Mouse (Mus musculus) layer of hippocampus, postnatal 36 days (tissue): Measurements from ENCODE around the gene Gm12184. TPM values are rescaled to one million over a fixed set of nuclear protein-coding genes. Genes with fewer than 3 reads are reported as not detected.
"Not testable (repeated sequence)": the region's sequence is repeated elsewhere in the genome, so short reads cannot be mapped to it uniquely, and the experiment has no call there.

Experiments used
- DNase-seq, 2 experiments: peaks; one replicate each; pipeline ENCODE4 v3.0.0; 2022
- total RNA-seq, 2 experiments: library from RNA; stranded (reverse); gene quantifications; 2 replicates each; pipeline ENCODE4 v1.2.3; 2021

Gene Gm12184
- 1 to 10 TPM in 1 of 2 experiments, under 1 TPM in 1; 0.40 to 1.3 TPM for total RNA-seq

DNA sequence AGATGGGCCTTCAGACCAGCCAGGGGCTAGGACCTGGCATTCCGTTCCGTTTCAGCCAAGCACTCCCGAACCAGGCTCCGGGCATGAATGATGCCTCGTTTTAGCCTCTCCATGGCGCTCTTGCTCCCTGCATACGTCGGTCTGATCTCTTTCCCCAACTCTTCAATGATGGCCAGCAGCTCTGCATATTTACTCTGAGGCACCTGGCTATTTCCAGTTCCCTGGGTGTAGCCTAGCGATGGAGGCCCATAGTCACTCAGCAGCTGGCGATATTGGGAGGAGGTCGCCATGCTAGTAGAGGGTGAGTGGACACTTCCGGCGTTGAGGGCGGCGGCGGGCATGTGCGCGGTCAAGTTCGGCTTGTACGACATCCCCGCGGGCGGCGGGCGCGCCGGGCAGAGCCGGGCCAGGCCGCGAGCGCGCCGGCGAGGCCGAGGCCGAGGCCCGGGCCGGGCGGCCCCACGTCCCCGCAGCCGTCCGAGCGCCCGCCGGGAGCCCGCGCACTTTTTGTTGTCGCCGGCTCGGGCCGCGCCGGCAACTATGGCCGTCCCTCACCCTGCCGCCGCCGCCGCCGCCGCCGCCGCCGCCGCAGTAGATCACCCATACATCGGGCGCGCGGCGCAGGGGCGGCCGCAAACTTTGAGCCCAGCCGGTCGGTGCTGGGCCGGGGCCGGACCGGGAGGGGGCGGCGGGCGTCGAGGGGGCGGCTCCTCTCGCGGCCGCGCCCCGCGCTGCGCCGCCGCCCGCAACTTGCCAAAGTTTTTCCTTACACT is at the start of gene Gm12184, which contains the start of gene Trim7:
Gm12184 (minus strand) TSS at position 677 of the 773 bp plus-strand sequence.
Trim7 (plus strand) TSS at position 162 of the 773 bp plus-strand sequence.
- not testable (repeated sequence) for DNase-seq

DNA sequence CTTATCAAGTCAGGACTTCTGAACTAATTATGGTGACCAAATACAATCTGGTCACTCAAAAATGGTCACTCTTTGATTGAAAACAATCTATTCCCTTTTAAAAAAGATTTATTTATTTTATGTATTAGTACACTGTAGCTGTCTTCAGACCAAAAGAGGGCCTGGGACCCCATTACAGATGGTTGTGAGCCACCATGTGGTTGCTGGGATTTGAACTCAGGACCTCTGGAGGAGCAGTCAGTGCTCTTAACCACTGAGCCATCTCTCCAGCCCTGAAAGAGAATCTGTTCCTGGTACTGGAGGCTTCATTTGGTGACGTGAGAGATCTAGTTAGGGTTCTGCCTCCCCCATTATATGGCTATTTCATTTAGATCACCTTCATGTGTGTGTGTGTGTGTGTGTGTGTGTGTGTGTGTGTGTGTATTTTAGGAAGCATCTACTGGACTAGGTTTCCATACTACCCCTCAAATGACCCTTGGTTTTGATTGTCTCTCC is 48.9 kb upstream of the Gm12184 start:
- not testable (repeated sequence) for DNase-seq

DNA sequence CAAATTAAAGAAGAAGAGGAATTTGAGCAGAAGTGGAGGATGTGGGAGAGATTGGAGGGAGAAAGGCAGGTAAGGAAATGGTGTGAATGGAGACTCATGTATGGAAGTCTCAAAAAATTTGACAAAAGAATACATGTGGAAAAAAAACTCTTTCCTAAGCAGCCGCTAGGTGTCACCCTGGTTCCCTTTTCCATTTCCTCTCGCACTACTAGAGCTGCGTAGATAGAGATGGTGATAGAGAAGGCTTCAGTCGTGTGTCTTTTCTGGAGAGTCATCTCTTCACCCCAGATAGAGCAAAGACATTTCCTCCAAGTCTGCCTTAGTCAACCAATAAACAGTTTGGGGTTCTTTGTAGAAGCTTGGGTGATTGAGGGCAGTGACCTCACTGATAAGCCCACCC is 48.0 kb upstream of the Gm12184 start:
- DNase-seq: no peak

DNA sequence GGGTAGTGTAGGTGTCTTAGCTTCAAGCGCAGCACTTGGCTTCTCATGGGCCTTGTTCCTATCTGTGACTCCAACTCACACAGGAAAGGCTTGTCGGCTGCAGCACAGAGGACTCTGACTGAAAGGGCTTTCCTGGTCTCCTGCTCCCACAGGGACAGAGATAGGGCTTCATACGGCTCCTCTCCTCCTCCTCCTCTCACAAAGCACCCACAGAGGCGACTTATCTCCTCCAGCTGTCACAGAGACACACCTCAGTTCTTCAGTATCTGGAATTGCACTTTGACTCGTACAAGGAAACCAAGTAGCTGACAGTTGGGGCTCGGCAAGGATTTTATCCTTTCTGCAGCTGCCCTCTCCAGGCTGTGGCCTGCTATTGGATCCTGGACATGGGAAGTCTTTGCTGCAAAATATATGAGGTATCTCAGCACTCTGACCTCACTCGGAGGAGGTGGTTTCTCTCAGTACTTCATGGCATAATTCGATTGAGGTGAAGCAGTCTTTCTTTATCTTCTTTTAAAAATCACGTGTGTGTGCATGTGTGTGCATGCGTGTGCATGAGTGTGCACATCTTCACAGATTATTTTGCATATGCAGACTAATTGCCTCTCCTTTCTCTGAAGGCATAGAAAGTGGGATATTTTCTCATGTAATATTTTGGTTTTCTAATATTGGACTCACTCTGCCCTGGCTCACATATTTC is 47.3 kb upstream of the Gm12184 start:
- DNase-seq: no peak

DNA sequence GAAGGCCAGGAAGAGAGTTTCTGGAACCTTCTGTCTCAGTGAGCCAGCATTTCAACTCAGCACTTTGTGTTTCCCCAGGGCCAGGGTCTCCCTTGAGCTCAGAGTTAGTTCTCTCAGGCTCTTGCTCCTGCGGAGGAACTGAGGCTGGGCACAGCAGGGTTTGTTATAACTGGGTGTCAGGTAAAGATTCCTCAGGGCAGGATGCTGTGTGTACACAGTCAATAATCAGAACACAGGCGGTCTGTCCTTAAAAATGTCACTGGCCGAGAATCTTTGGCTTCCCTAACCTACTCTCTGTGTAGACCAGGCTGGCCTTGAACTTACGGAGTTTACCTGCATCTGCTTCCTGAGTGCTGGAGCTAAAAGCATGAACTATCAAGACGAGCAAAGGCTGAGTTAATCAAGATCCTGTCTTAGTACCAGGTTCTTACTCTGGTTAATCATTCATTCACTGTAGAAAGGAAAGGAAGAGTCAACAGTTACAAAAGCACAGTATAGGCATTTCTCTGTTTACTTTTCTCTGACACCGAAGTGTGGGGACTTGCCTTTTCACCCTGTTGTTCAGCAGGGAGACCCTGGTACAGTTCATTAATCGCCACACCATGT is 46.3 kb upstream of the Gm12184 start:
- DNase-seq: no peak

DNA sequence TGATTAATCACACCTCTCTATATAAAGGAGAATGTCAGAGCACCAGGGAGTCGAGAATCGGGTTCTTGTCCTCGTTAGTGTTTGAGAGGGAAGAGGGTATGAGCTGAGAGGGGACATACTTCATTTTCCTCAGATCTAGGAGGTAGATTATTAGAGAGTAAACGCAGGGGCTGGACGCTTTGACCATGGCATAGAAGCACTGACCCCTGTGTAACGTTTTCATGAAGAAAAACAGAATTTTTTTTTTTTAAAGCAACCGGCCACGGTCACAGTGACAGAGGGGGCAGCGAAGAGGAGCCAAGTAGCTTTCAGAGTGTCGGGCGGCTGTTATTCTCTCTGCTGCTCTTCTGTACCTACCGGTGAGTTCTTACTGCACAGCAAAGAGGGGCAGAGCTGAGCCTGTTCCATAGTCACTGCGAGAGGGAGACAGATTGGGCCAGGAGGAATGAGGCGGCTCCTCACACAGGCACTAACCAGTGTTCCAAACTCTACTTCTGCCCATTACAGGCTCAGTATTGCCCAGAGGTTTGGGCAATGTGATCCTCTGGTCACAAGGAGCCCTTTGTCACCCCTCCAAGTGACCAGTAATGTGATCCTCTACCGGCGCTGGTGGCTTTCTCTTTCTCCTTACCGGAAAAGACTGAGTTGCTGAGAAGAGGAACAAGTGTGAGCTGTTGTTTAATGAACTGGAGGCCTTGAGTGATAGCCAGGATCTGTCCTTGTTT is 45.5 kb upstream of the Gm12184 start:
- peak; percentile 31 to 41 for DNase-seq

DNA sequence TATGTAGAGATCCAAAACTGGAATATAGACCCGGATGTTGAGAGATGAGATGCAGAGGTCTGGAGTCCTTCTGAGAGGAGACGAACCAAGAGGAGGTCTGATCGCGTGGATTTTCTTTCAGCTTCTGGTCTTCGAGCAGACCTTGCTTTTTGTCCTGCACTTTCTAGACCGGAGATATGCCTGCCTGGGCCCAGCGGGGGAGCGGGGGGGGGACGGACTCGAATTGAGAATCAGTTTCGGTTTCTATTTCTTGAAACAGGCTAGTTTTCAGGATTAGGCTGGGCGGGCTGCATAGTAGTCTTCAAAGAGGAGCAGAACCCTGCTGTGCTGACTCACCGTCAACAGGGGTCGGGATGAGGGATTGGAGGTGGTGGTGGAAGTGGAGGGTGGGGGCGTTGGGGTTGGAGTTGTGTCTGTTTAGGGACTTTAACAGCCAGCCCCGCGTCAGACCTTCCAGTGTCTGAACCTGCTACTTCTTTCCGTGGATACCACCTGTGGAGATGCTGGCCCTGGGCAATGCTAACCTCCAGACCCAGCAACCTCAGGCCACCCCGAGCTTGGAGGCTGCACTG is 44.8 kb upstream of the Gm12184 start, which contains the start of gene Irgm1:
Irgm1 (minus strand) TSS at position 483 of the 572 bp plus-strand sequence.
- peak in 1 of 2 experiments; percentile 33 for DNase-seq

DNA sequence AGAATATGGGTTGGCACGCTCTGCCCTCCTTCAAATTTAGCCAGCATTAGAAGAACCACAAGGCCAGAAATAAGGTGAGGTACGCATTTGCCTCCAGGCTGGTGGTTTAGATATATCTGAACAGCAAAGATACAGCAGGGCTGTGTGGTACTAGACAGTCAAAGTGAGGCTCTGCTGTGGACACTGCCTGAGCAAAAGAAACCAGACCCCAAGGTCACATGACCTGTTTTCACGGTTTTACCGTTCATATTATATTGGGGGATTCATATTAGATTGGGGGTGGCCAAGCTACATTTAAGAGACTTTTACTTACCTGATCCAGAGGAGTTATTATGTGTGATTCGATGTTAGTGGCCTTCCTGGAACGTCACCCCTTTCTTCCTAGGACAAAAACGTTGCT is 44.3 kb upstream of the Gm12184 start:
- DNase-seq: no peak

DNA sequence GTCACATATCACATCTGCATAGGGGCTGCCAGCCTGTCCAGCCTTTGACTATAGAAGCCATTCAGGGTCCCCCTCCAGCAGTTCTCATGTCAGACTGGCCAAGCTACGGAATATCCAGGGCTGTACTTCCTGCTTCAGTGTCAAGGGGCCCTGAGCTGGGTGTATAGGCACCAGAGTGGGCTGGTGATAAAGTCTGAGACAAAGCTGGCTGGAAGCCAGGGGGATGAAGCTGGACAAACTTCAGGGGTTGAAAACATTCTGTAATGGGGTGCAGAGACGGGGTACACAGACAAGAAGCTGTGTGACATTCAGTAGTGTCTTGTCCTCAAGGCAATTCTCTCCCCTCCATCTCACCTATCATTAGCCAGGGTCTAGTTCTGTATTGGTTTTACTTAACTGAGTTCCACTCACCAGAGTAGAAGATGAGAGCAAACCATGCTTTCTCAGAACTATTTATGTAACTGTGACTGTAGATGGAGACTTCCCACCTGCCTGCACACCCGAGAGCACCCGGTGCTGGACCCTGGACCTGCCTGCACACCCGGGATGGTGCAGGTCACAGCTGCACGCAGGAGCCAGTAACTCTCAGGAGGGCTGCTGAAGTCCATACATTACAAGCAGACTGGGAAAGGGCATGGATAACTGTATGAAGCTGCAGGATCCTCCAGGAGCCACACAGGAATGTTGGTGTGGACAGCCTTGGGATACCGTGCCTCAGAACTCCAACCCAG is 43.1 kb upstream of the Gm12184 start:
- no peak for DNase-seq

DNA sequence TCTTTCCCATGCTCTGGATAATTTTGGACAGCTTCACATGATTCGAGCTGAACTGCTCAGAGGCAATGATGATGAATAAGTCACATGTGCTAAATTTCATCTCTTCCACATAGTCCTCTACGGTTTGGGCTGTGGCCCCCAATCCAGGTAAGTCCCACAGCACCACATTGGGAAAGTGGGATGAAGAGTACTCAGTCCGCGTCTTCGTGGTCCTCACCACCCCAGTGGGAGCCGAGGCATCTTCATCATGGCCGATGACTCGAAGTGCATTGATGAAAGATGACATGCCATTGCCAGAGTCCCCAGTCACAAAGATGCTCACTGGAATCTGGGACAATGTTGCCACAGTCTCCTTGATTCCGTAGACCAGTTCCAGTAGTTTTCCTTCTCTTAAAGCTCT is 40.0 kb upstream of the Gm12184 start:
- no peak for DNase-seq

DNA sequence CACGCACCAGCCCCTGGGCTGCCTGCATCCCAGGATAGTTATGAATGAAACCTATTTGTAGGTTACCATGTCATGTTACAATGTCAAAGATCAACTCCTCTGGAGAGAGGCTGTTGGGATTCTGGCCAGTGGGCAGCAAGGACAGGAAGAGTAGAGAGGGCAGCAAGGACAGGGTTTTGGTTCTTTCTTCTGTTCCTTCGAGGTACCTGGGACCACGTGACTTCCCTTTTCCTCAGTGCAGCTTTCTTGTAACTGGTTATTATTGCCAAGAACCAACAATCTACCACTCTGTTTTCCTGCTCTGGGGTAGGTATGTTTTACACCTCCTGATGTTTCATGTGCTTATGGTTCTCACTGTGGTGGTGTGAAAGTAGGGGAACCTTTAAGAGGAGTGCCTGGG is 37.4 kb upstream of the Gm12184 start:
- DNase-seq: no peak

DNA sequence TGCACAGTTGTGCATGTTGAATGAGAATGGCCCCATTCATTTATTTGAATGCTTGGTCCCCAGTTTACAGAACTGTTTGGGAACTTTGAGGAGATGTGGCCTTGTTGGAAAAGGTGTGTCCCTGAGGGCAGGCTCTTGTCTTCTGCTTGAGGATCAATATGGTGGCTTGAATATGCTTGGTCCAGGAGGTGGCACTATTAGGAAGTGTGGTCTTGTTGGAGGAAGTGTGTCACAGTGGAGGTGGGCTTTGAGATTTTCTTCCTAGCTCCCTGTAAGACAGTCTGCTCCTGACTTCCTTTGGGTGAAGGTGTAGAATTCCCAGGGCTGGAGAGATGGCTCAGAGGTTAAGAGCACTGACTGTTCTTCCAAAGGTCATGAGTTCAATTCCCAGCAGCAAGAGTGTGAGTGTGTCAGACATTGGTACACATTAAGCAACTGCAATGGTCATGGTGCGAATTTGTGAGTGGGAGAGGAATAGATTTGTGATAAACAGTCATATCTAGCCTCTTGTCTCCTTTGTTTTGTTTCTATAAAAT is 36.4 kb upstream of the Gm12184 start:
- no peak for DNase-seq

DNA sequence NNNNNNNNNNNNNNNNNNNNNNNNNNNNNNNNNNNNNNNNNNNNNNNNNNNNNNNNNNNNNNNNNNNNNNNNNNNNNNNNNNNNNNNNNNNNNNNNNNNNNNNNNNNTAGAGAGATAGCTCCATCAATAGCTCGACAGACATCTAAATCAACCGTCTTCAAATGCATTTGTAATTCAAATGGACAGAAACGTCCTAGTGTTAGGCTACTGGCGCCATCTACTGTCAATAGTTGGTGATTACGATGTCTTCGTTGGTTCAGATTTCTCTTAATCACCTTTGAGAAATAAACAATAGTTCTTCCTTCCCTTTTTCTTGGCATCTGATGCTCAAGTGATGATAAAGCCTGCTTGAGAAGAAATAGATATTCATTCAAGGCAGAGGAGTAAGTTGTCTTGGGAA is 32.6 kb upstream of the Gm12184 start:
- no peak for DNase-seq

DNA sequence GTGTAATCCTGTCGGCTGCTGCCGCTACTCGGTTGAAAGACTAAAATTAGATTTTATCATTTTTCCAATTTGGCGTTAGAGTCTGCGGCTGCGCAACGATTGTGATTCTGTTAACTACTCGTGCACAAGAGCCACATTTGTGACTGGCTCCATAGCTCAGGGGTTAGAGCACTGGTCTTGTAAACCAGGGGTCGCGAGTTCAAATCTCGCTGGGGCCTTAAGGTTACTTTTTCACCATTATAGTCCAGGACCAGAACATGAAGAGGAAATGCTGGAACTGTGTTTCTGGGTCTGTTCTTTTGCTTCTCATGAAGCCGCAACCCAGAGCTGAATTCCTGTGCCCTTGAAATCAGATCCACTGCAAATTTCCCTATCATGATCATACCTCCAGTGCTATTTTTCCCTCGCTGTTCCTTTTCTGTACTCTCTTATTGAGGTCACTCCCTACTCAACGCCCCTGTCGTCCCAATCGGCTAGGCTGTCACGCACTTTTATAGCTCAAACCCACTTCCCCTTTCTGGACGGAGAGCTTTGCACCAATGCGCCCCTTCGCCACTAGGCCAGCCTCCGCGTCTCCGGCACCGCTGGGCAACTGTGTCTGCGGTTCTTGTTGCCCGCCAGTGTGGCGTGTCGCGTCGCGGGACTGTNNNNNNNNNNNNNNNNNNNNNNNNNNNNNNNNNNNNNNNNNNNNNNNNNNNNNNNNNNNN is 27.2 kb upstream of the Gm12184 start:
- peak; percentile 93 to 98 for DNase-seq

DNA sequence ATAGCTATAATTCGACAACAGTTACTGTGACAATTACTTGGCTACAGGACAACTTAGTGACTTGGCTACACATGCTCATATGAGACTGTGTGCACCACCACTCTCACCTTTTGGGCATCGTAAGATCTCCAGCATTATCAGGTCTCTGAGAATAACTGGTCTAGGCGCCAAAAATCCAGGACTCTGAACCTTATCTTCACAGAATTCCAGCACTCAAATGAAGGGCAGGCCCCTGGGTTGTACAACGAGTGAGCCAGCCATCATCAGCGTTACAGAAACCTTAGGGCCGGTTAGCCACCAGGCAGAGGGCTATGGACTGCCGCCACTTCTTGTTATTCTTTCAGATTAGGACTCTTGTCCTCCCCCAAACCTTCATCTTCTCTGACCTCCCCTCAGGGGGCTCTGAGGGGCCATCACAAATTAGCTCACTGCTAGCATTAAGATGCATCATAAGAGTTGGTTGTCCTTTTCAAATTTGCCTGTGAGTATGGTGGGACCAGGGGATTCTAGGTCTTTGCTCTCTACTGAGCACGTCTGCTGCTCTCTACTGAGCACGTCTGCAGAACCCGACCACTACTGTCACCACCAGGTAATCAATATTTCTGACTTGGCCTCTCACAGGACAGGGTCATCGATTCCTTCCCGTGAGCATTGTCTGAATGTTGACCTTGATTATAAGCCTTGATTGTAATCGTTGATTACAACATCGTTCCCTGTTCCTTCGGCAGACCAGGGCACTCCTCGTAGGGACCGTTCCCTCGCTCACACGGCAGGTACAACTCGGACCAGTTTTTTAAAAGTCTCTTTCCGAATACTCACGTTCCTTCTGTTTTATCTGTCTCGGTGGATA is 26.4 kb upstream of the Gm12184 start:
- DNase-seq: no peak

DNA sequence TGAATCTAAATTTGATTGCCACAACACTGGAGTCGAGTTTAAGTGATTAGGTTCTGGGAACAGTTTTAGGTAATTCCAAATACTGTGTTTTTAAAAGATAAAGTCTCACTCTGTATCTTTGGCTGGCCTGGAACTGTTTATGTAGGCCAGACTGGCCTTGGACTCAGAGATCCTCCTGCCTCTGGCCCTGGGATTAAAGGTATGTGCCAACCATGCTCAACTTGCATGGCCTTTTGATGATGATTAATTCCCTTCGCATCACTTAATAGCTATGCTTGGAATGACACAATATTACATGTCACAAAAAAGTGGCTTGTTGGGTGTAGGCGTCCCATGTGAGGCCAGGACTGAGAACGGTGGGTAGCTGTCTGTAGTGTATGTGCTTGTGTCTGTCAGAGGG is 25.7 kb upstream of the Gm12184 start:
- no peak for DNase-seq

DNA sequence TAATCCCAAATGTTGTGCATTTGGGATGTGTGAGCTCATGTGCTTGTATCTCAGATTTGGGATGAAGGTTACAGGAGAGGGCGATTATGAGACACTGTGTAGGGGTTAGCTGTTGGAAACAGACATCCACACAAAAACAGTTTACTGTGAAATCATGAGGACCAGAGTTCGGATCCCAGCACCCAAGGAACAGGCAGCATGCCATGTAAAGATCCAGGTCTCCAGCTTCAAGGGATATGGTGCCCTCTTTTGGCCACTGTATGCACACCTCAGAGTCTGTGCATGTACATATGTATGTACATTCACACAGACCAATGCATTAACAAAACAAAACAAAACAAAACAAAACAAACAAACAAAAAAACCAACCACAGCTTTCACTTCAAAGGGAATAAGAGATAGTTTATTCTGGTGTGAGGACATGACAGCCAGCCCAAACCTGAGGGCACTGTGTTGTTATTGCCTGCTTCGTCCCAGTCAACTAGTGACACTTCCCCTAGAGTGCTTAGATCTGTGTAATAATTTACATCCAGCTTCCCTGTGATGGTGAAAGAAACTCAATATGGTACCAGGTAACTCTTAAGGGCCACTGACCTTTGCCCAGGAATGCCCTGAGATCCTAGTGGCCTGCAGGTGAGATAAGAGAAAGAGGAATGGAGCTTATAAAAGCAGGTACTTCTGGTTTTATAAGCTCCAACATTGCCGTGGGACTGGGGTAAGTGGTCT is 25.0 kb upstream of the Gm12184 start:
- no peak for DNase-seq

DNA sequence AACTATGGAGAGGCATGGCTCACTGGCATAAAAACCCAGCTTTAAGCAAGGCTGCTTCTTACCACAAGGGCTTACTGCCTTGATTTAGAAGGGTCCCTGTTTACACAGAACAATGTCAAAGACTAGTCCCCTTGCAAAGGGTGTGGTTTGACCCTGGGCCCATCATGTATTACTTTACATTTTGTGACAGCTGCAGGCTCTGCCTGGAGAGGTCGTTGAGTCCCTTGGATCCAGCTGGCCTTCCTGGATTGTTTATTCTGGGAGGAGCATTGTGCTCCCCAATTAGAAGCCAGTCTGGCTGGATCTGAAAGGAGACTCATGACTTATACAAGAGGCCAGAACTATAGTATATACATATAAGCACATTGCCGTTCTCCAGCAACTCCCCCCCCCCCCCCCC is 23.8 kb upstream of the Gm12184 start:
- no peak for DNase-seq

DNA sequence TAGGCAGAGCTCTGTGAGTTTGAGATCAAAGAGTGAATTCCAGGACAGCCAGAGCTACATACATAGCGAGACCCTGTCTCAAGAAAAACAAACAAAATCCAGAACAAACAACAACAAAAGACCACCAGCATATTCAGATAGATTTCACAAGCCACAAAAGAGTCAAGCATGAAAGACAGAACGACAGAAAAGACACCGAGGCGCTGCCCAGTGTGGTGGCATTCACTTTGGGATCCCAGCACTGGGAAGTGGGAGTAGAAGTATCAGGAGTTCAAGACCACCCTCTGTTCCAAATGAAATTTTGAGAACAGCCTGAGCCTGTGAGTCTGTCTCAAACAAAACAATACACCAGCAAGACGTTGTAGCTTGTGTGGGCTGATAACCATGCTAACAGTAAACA is 20.4 kb upstream of the Gm12184 start:
- DNase-seq: no peak
